Mouse (Mus musculus) liver, embryonic 12.5 days (tissue): Measurements from ENCODE around the gene Med23. TPM values are rescaled to one million over a fixed set of nuclear protein-coding genes. Genes with fewer than 3 reads are reported as not detected.

Experiments used
- ATAC-seq: fragments of 200-750 bp; cut with Nextera tagmentation; 2 replicates; pipeline ENCODE4 v1.8.0; 2017; ENCODE audit warnings: moderate number of reproducible peaks, mild to moderate bottlenecking, moderate library complexity
- H3K27ac ChIP-seq: fragments of 300-500 bp; sonication (generic); 2 replicates; pipeline ENCODE4 v1.5.1; 2016; ENCODE audit warnings: mild to moderate bottlenecking
- H3K27me3 ChIP-seq: fragments of 300-500 bp; sonication (generic); replicated peaks from 2 replicates; pipeline ENCODE4 v1.6.1; 2016; ENCODE audit warnings: mild to moderate bottlenecking, moderate library complexity
- H3K36me3 ChIP-seq: fragments of 300-500 bp; sonication (generic); 2 replicates; pipeline ENCODE4 v1.6.1; 2016; ENCODE audit warnings: mild to moderate bottlenecking, moderate library complexity
- H3K4me1 ChIP-seq: fragments of 300-500 bp; sonication (generic); 2 replicates; pipeline ENCODE4 v1.6.1; 2016
- H3K4me2 ChIP-seq: fragments of 300-500 bp; sonication (generic); 2 replicates; pipeline ENCODE4 v1.6.1; 2016; ENCODE audit warnings: mild to moderate bottlenecking, moderate library complexity
- H3K4me3 ChIP-seq: fragments of 300-500 bp; sonication (generic); 2 replicates; pipeline ENCODE4 v1.5.1; 2016; ENCODE audit warnings: mild to moderate bottlenecking, moderate library complexity
- H3K9ac ChIP-seq: fragments of 300-500 bp; sonication (generic); 2 replicates; pipeline ENCODE4 v1.6.1; 2016; ENCODE audit warnings: mild to moderate bottlenecking, moderate library complexity
- H3K9me3 ChIP-seq: fragments of 300-500 bp; sonication (generic); replicated peaks from 2 replicates; pipeline ENCODE4 v1.6.1; 2016; ENCODE audit warnings: mild to moderate bottlenecking, moderate library complexity
- WGBS: fragments of 180-500 bp; shearing (Covaris S2); methylation state at CpG from one replicate; pipeline ENCODE4 v1.1.7; 2016; ENCODE audit not compliant: insufficient replicate concordance; 5-methylcytosine and 5-hydroxymethylcytosine counted together
- polyA plus RNA-seq: library from polyadenylated mRNA; unstranded; fragments of >200 nt; fragmentation: Nextera tagmentation; extraction: Ambion mirVana; gene quantifications from 2 replicates; pipeline ENCODE4 v1.2.1, GENCODE M21; 2016

Med23 gene
- polyA plus RNA-seq = 11.3 and 11.6 TPM in 2 replicates

DNA sequence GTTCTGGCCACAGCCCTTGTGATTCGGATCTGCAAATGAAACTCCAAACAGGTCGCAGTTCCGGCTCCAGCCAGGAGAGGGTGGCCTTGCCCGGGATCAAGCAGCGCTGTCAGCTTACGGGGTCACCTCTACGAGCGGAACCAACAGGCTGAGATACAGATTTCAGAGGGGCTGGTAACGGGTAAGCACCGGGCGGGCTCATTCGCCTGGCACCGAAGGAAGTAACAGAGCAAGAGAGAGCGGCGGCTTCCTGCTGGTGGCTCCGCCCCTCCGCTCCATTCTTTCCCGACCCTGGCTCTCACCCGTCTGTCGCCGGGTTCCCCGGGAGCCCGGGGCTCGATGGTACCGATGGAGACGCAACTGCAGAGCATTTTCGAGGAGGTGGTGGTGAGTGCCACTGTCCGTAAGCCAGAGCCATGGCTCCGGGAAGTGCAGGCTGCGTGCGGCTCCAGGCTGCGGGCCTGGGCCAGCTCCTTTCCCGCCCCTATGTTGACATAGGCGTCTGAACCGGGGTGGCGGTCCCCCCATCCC is at the start of gene Med23:
Gene Med23, plus strand, starts transcription at position 227 of the 531 bp plus-strand sequence.
- peak within 1 kb of the TSS; percentile 96 for H3K4me3 ChIP-seq
- no peaks in the 10 kb centered on the region for H3K9me3 ChIP-seq
- peak; percentile 100 for ATAC-seq
- H3K27me3 ChIP-seq = no peaks in the 10 kb centered on the region
- H3K27ac ChIP-seq = peak within 1 kb of the TSS; percentile 54
- peaks cover 3% of the 10 kb centered on the region; the same call in 1 of the 2 replicates for H3K4me1 ChIP-seq
- peaks cover 35% of the 10 kb centered on the region for H3K36me3 ChIP-seq
- peak within 1 kb of the TSS; percentile 76 for H3K4me2 ChIP-seq
- WGBS = under 1% methylated on average over 36 of the region's 36 CpGs
- peak within 1 kb of the TSS; percentile 90 for H3K9ac ChIP-seq

DNA sequence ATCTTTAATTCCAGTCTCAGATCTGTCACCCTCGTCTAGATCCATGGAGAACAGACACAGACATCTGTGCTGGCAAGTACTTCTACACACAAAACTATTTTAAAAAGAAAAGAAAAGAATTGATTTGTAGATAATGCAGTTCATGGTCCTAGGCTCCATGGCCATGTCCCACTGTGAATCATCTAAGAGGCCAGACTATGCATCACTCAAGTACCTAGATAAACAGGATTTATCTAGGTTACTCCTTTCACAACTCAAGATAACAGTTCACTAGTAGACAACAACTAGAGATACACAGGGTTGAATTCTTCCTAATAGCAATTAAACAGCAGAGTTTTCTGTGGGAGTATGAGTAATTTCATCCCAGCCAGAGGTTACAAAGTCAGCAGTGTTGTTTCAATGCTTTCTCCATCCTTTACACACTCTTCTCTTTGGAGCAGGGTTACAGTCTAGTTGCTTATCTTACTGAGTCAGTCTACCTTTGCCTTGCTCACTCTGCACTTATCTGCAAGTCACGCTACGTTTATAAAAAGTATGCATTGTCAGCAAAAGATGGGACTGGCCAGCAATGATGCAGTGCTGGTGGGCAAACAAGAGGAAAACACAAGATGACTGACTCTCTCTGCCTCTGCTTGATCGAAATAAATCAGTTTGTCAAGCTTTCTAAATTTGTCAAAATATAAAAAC is 47.7 kb upstream of the Med23 start:
- Histone ChIP-seq H3K27ac (peak overlapping the region; percentile 75), H3K36me3 (no peaks in the 10 kb centered on the region), H3K27me3 (0 out of 2 replicates have a peak, but pooled peaks cover 3% of the 10 kb centered on the region), H3K9me3 (no peaks in the 10 kb centered on the region), H3K4me3 (no peak overlapping the region), H3K9ac (no peak overlapping the region), H3K4me1 (peaks cover 50% of the 10 kb centered on the region), H3K4me2 (peak overlapping the region; percentile 29)
- peak; percentile 84 for ATAC-seq
- 35% methylated on average over 4 of the region's 4 CpGs for WGBS

DNA sequence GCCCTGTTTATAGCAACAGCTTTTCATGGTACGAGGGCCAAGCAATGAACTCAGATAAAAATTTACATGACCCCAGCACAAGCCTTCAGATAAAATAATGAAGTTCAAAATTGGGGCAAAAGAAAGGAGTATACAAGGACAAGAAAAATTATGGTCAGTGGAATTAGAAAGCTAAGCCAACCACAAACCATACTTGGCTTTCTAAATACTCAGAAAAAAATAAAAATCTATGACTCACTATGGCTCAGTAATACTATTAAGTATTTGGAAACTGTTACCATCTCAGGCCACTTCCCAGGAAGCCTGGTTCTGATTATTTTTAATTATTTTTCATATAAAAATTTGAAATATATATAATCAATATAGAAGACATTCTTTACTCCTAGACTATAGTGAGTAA is 46.9 kb upstream of the Med23 start:
- no peak overlapping the region for H3K9ac ChIP-seq
- 0 out of 2 replicates have a peak, but pooled peaks cover 3% of the 10 kb centered on the region for H3K27me3 ChIP-seq
- no peaks in the 10 kb centered on the region for H3K36me3 ChIP-seq
- H3K4me3 ChIP-seq = no peak overlapping the region
- H3K9me3 ChIP-seq = no peaks in the 10 kb centered on the region
- no peak overlapping the region for H3K4me2 ChIP-seq
- ATAC-seq = no peak
- H3K27ac ChIP-seq = peak overlapping the region; percentile 75; the same call in 1 of the 2 replicates
- 62% methylated on average over 1 of the region's 1 CpGs for WGBS
- H3K4me1 ChIP-seq = peaks cover 57% of the 10 kb centered on the region

DNA sequence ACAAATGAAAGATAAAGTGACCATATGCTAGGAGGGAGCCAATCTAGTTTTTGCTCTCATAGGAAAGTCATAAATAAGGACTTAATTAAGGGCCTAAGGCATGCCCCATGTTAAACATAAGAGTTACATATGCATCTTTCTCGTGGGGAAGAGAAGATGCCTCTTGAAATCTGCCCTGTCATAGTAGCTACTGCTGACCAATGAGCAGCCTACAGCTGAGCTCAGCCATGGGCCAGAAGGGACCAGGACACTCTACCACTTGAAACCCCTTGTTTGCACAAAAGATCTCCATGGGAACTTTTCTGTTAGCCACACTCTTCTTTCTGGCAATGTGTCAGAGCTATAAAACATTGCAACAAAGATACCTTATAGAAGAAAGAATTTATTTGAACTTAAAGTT is 46.5 kb upstream of the Med23 start:
- H3K4me2 ChIP-seq = peak overlapping the region; percentile 41
- no peak overlapping the region for H3K4me3 ChIP-seq

DNA sequence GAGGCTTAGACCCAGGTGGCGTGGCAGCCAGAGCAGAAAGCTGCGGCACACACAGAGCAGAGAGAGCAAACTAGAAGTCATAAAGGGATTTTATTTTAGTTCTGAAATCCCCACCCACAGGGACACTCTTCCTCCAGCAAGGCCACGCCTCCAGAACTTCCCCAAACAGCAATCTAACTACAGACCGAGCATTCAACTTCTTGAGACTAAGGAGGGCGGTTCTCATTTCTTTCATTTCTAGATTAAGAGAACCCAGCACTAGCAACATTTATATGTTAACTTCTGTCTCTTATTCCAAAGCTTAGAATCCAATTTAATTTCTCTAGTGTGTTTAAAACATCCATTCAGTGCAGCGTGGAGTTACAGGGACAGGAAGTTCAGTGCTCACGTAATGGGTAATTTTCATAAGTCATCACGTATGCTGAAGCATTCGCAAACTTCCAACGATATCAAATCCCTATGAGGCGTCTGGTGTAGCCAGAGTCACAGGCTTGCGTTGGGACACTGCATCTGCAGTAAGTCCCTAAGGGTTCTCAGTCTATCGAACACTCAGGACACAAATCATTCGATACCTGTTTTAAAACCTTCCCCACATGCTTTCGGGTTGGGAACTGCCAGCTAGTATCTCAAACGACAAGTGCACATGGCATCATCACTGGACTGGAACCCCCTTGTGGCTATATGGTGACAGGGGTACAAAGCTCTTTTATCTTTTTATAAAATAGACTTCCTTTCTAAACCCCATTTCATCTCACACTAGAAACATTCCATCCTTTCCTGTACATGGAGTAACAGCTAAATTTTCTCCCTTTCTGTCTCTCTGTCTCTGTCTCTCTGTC is 45.9 kb upstream of the Med23 start:
- Histone ChIP-seq H3K27me3 (0 out of 2 replicates have a peak, but pooled peaks cover 3% of the 10 kb centered on the region), H3K9me3 (no peaks in the 10 kb centered on the region), H3K4me3 (no peak overlapping the region), H3K9ac (no peak overlapping the region), H3K36me3 (no peaks in the 10 kb centered on the region), H3K4me1 (peaks cover 68% of the 10 kb centered on the region), H3K27ac (peak overlapping the region; percentile 67), H3K4me2 (peak overlapping the region; percentile 41)
- ATAC-seq = peak; percentile 66
- WGBS = 63% methylated on average over 16 of the region's 16 CpGs

More for the DNA sequence above, 46.5 kb upstream of the Med23 start:
- 27% methylated on average over 1 of the region's 1 CpGs for WGBS
- Histone ChIP-seq H3K9ac (no peak overlapping the region), H3K27ac (peak overlapping the region; percentile 67), H3K4me1 (peaks cover 62% of the 10 kb centered on the region), H3K36me3 (no peaks in the 10 kb centered on the region), H3K27me3 (0 out of 2 replicates have a peak, but pooled peaks cover 3% of the 10 kb centered on the region), H3K9me3 (no peaks in the 10 kb centered on the region)
- peak; percentile 81 for ATAC-seq

DNA sequence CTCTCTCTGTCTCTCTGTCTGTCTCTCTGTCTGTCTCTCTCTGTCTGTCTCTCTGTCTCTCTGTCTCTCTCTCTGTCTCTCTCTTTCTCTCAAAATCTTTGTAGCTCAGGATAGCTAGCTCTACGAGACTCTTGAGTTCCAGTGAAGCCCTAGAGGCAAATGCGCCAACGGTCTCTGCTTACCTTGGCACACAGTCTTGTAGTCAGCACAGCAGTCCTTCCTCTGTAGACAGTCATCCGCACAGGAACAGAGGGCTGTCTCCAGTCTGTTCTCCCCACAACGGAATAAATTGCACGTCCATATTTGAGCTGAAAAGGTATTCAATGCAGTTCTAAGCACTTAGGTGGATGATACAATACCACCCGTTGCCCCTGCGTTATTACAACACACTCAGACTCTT is 45.2 kb upstream of the Med23 start:
- H3K36me3 ChIP-seq = no peaks in the 10 kb centered on the region
- no peak overlapping the region for H3K9ac ChIP-seq
- H3K4me1 ChIP-seq = peaks cover 75% of the 10 kb centered on the region
- H3K9me3 ChIP-seq = no peaks in the 10 kb centered on the region
- H3K4me2 ChIP-seq = no peak overlapping the region
- H3K4me3 ChIP-seq = no peak overlapping the region
- 0 out of 2 replicates have a peak overlapping the region, but pooled peaks have one; percentile 26 for H3K27ac ChIP-seq
- 84% methylated on average over 8 of the region's 8 CpGs for WGBS
- H3K27me3 ChIP-seq = 0 out of 2 replicates have a peak, but pooled peaks cover under 1% of the 10 kb centered on the region
- no peak for ATAC-seq

DNA sequence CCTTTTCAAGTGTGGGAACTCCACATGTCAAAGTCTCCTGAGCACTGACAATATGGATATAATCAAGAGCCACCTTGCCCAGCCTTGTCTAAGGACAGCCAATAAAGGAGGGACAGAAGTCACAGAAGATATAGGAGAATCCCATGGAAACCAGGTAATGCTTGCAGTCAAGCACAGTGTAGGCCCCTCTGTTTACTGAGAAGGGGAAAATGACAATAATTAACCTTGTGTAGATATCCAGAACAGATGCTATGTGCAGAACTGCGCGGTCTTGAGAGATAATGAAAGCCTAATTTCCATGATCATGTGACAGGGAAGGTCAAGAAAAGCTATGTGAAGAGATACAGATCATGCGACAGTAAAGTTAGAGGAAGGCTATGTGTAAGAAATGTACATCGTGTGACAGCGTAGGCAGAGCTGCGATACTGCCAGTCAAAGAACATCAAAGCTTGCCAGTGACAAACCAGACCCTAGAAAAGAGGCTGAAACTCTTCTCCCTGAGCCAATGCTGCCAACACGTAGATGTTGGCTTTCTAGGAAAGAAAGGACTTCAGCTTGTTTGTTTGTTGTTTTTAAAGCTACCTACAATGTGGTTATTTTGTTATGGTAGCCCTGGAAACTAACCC is 44.2 kb upstream of the Med23 start:
- Histone ChIP-seq H3K27ac (peak overlapping the region; percentile 43), H3K4me2 (no peak overlapping the region), H3K9ac (no peak overlapping the region), H3K27me3 (no peaks in the 10 kb centered on the region), H3K4me1 (peaks cover 82% of the 10 kb centered on the region), H3K9me3 (no peaks in the 10 kb centered on the region), H3K36me3 (no peaks in the 10 kb centered on the region), H3K4me3 (no peak overlapping the region)
- ATAC-seq = no peak
- 70% methylated on average over 7 of the region's 7 CpGs for WGBS

DNA sequence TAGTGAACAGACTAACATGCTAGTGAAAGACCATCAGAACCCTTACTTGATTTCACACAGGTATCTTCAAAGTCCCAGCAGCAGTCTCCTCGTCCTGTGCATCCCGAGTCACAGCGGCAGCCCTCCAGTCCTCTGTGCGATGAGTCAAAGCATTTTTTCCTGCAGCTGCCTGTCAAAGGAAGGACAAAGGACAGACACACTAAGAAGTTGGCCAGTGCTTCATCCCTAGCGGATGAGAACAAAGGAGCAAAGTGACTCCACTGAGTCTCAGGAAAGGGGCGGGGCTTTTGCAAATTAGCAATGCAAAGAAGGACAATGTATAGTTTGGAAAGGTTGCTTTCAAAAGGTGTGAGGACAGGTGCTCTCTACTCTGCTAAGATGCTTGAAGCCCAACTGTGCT is 43.7 kb upstream of the Med23 start:
- Histone ChIP-seq H3K4me1 (peaks cover 84% of the 10 kb centered on the region), H3K27ac (0 out of 2 replicates have a peak overlapping the region, but pooled peaks have one; percentile 43), H3K4me2 (no peak overlapping the region), H3K4me3 (no peak overlapping the region), H3K27me3 (no peaks in the 10 kb centered on the region), H3K9ac (no peak overlapping the region), H3K36me3 (no peaks in the 10 kb centered on the region), H3K9me3 (no peaks in the 10 kb centered on the region)
- 55% methylated on average over 6 of the region's 6 CpGs for WGBS
- ATAC-seq = no peak

DNA sequence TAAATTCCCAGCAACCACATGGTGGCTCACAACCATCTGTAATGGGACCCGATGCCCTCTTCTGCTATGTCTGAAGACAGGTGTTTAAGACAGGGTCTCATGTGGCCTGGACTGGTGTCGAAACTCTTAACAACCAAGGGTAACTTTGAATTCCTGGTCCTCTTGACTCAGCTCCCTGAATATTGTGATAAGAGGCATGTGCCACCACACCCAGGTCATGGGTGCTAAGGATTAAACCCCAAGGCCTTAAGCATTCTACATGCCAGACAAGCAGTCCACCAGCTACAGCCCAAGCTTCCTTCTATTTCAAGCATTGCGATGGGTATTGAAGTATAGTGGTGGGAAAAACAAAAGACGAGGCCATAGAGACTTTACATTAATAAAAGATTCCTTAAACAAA is 41.6 kb upstream of the Med23 start:
- Histone ChIP-seq H3K27ac (peak overlapping the region; percentile 74), H3K9me3 (no peaks in the 10 kb centered on the region), H3K36me3 (no peaks in the 10 kb centered on the region), H3K4me1 (peaks cover 69% of the 10 kb centered on the region), H3K9ac (no peak overlapping the region), H3K27me3 (no peaks in the 10 kb centered on the region), H3K4me2 (peak overlapping the region; percentile 46), H3K4me3 (no peak overlapping the region)
- ATAC-seq = peak; percentile 89
- WGBS = 59% methylated on average over 4 of the region's 4 CpGs

DNA sequence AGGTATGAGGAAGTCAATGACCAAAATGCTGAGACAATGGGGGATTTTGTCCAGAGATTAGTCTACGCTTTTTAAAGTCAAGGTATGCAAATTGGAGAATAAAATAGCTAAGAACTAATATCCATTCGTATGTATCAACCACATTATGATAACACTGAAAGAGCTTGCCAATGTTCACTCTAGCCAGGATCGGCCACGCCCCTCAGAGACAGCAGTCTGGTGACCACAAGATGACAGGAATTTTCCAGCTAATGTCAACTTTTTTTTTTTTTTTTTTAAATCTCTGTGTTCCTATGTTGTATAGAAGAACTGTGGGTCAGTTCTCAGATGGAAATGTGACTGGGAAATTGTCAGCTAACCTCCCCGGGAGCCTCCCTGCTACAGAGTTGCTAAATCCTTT is 39.3 kb upstream of the Med23 start:
- WGBS = 71% methylated on average over 5 of the region's 5 CpGs
- Histone ChIP-seq H3K4me2 (no peak overlapping the region), H3K9ac (no peak overlapping the region), H3K27ac (no peak overlapping the region), H3K4me1 (peaks cover 55% of the 10 kb centered on the region), H3K36me3 (no peaks in the 10 kb centered on the region), H3K9me3 (no peaks in the 10 kb centered on the region), H3K4me3 (no peak overlapping the region), H3K27me3 (no peaks in the 10 kb centered on the region)
- ATAC-seq = no peak

DNA sequence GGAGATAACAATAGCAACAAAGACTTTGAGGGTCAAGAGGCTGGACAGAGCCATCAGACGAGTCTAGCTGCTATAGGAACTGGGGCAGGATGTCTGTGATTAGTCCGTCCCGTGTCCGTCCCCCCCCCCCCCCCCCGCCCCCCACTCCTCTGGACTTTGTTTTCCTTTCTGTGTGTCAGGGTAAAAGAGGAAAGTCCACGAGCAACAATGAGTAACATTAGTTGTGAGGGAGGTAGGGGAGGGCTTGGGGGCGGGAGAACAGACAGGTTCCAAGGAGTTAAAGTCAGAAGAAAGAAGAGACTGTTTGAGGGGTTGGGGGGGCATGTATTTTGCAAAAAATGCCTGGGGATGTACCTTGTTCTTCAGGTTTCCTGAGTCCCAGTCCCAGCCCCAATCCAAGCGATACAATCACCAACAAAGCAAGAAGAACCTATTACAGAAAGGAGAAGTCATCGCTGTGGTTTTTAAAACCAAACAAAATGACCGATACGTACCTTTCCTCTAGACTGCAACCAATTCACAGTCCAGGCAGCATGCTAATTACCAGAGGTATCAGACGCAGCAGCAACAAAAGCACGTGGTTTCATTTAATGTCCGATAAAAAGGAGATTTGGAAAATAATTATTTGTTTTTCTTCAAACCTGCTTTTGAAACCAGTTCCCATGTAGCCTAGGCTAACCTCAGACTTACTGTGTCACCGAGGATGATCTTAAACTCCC is 38.2 kb upstream of the Med23 start:
- Histone ChIP-seq H3K36me3 (no peaks in the 10 kb centered on the region), H3K27me3 (no peaks in the 10 kb centered on the region), H3K27ac (no peak overlapping the region), H3K9ac (no peak overlapping the region), H3K4me1 (peaks cover 45% of the 10 kb centered on the region), H3K9me3 (no peaks in the 10 kb centered on the region), H3K4me3 (no peak overlapping the region), H3K4me2 (no peak overlapping the region)
- WGBS = 53% methylated on average over 14 of the region's 15 CpGs
- no peak for ATAC-seq
